Mouse (Mus musculus) ES-Bruce4 (cell line): ENCODE measurements at regions not wholly inside any gene's neighbourhood (a gene's known extent, or its start where the extent isn't known, plus 50 kb on each side); places are given as distances from the start of the nearest gene placed in this dataset.

Experiments
- H3K27ac ChIP-seq: 2 replicates; pipeline ENCODE4 v1.5.1; 2012; ENCODE audit warnings: low read length, inconsistent platforms; ENCODE audit not compliant: insufficient read depth
- H3K27me3 ChIP-seq: 2 replicates; pipeline ENCODE4 v1.6.1; 2012; ENCODE audit warnings: mild to moderate bottlenecking, low read length, inconsistent platforms; ENCODE audit not compliant: control insufficient read depth, poor library complexity, insufficient read depth, severe bottlenecking
- H3K36me3 ChIP-seq: 2 replicates; pipeline ENCODE4 v1.6.1; 2012; ENCODE audit warnings: inconsistent platforms, mild to moderate bottlenecking, low read length, moderate library complexity; ENCODE audit not compliant: control insufficient read depth, poor library complexity, insufficient read depth, severe bottlenecking
- H3K4me1 ChIP-seq: one replicate; pipeline ENCODE4 v1.8.1; 2011; ENCODE audit warnings: low read length; ENCODE audit not compliant: control insufficient read depth, insufficient read depth
- H3K4me3 ChIP-seq: 2 replicates; pipeline ENCODE4 v1.5.1; 2011; ENCODE audit warnings: low read depth, mild to moderate bottlenecking, low read length
- H3K9ac ChIP-seq: 2 replicates; pipeline ENCODE4 v1.6.1; 2012; ENCODE audit warnings: low read depth, mild to moderate bottlenecking, inconsistent platforms; ENCODE audit not compliant: poor library complexity, severe bottlenecking
- H3K9me3 ChIP-seq: replicated peaks from 2 replicates; pipeline ENCODE4 v1.6.1; 2012; ENCODE audit warnings: mild to moderate bottlenecking, low read length, inconsistent platforms; ENCODE audit not compliant: control insufficient read depth, poor library complexity, insufficient read depth, severe bottlenecking
- CTCF ChIP-seq: IDR thresholded peaks from one replicate; pipeline ENCODE4 v1.8.1; 2011; ENCODE audit warnings: low read depth, low read length
- EP300 ChIP-seq: IDR thresholded peaks from 2 replicates; pipeline ENCODE4 v1.6.1; 2011; ENCODE audit warnings: low read depth, low read length; ENCODE audit not compliant: insufficient read depth
- POLR2A ChIP-seq: IDR thresholded peaks from one replicate; pipeline ENCODE4 v1.8.1; 2011; ENCODE audit warnings: low read length; ENCODE audit not compliant: insufficient read depth

- TF ChIP-seq CTCF (peak; percentile 30), EP300 (no peak)
- Histone ChIP-seq H3K27ac (no peak overlapping the region), H3K27me3 (no peaks in the 10 kb centered on the region), H3K9ac (no peak overlapping the region), H3K36me3 (no peaks in the 10 kb centered on the region), H3K9me3 (no peaks in the 10 kb centered on the region), H3K4me1 (no peaks in the 10 kb centered on the region), H3K4me3 (no peak overlapping the region)
Observed at GRCm38 (mm10) chr2:117623955-117624354, 281.2 kb upstream of the Rasgrp1 start.

- Histone ChIP-seq H3K27me3 (no peaks in the 10 kb centered on the region), H3K9me3 (no peaks in the 10 kb centered on the region), H3K9ac (no peak overlapping the region), H3K4me3 (no peak overlapping the region), H3K36me3 (no peaks in the 10 kb centered on the region), H3K4me1 (no peaks in the 10 kb centered on the region), H3K27ac (no peak overlapping the region)
- TF ChIP-seq EP300, result no peak
- no peak for TF ChIP-seq CTCF
- TF ChIP-seq POLR2A, result no peak
Observed at GRCm38 (mm10) chr2:117634906-117635305, 292.1 kb upstream of the Rasgrp1 start.

- Histone ChIP-seq H3K4me3 (no peak overlapping the region), H3K27me3 (no peaks in the 10 kb centered on the region), H3K9ac (no peak overlapping the region), H3K36me3 (no peaks in the 10 kb centered on the region), H3K4me1 (no peaks in the 10 kb centered on the region), H3K27ac (no peak overlapping the region), H3K9me3 (no peaks in the 10 kb centered on the region)
- no peak for TF ChIP-seq EP300
- TF ChIP-seq CTCF, result no peak
- TF ChIP-seq POLR2A, result no peak
Observed at GRCm38 (mm10) chr2:117637397-117637796, 294.6 kb upstream of the Rasgrp1 start.

GRCm38 (mm10) chr2:117652101-117652500 is 309.3 kb upstream of the Rasgrp1 start:
- no peaks in the 10 kb centered on the region for H3K4me1 ChIP-seq
- H3K27me3 ChIP-seq, result no peaks in the 10 kb centered on the region
- H3K9me3 ChIP-seq, result no peaks in the 10 kb centered on the region
- no peak overlapping the region for H3K9ac ChIP-seq
- H3K27ac ChIP-seq, result no peak overlapping the region
- no peak overlapping the region for H3K4me3 ChIP-seq
- TF ChIP-seq POLR2A, result no peak
- no peak for TF ChIP-seq EP300
- TF ChIP-seq CTCF, result no peak
- no peaks in the 10 kb centered on the region for H3K36me3 ChIP-seq

GRCm38 (mm10) chr2:117652647-117653046 is 309.8 kb upstream of the Rasgrp1 start:
- Histone ChIP-seq H3K4me3 (no peak overlapping the region), H3K27me3 (no peaks in the 10 kb centered on the region), H3K9me3 (no peaks in the 10 kb centered on the region), H3K36me3 (no peaks in the 10 kb centered on the region), H3K27ac (no peak overlapping the region), H3K4me1 (no peaks in the 10 kb centered on the region), H3K9ac (no peak overlapping the region)
- TF ChIP-seq CTCF (no peak), POLR2A (no peak), EP300 (no peak)

- H3K27me3 ChIP-seq, result no peaks in the 10 kb centered on the region
- no peak overlapping the region for H3K27ac ChIP-seq
- H3K9ac ChIP-seq, result no peak overlapping the region
- no peak overlapping the region for H3K4me3 ChIP-seq
- no peak for TF ChIP-seq EP300
- TF ChIP-seq POLR2A, result no peak
- TF ChIP-seq CTCF, result no peak
- no peaks in the 10 kb centered on the region for H3K4me1 ChIP-seq
- no peaks in the 10 kb centered on the region for H3K9me3 ChIP-seq
- H3K36me3 ChIP-seq, result no peaks in the 10 kb centered on the region
Observed at GRCm38 (mm10) chr2:117656546-117657175, 313.9 kb upstream of the Rasgrp1 start.
